Mouse (Mus musculus) leukemia stem cell, adult 10-12 weeks (primary cell): ENCODE data around the gene Plscr3. TPM values are rescaled to one million over a fixed set of nuclear protein-coding genes. Genes with fewer than 3 reads are reported as not detected.

Experiments used
- polyA plus RNA-seq: library from polyadenylated mRNA; stranded (reverse); fragments of >175 nt; gene quantifications from 2 replicates; pipeline ENCODE4 v1.2.3, GENCODE M21; 2012; ENCODE audit warnings: low replicate concordance

Plscr3 gene
- polyA plus RNA-seq: 64.9 and 78.2 TPM in 2 replicates

GRCm38 (mm10) chr11:69846198-69846680 lies at the start of gene Plscr3:
TSS of gene Plscr3 (plus strand) at chr11:69846376.

GRCm38 (mm10) chr11:69801379-69801977 lies 44.7 kb upstream of the Plscr3 start, which contains the start of gene Fgf11:
TSS of gene Fgf11 (minus strand) at chr11:69801857.

GRCm38 (mm10) chr11:69804972-69805909 lies 40.9 kb upstream of the Plscr3 start, which contains the start of gene Tmem102:
TSS of gene Tmem102 (minus strand) at chr11:69805624.

GRCm38 (mm10) chr11:69815155-69815554 lies 31.0 kb upstream of the Plscr3 start, which contains the start of gene Gm39566:
TSS of gene Gm39566 (minus strand) at chr11:69815298.

GRCm38 (mm10) chr11:69818365-69818764 lies 27.8 kb upstream of the Plscr3 start, which contains the start of gene Spem2:
TSS of gene Spem2 (minus strand) at chr11:69818465.

GRCm38 (mm10) chr11:69822080-69822479 lies 24.1 kb upstream of the Plscr3 start, which contains the start of gene Spem1:
TSS of gene Spem1 (minus strand) at chr11:69822180.

GRCm38 (mm10) chr11:69837604-69837951 lies 8.6 kb upstream of the Plscr3 start, which contains the start of gene Nlgn2:
TSS of gene Nlgn2 (minus strand) at chr11:69837784.

GRCm38 (mm10) chr11:69837952-69838713 lies 8.0 kb upstream of the Plscr3 start, which contains the start of gene Tmem256:
TSS of gene Tmem256 (plus strand) at chr11:69838514.

GRCm38 (mm10) chr11:69858113-69858998 lies 12.2 kb downstream of the Plscr3 start, which contains the start of gene Tnk1:
TSS of gene Tnk1 (minus strand) at chr11:69858730.

GRCm38 (mm10) chr11:69877878-69878277 lies 31.7 kb downstream of the Plscr3 start, which contains the start of gene Tmem95:
TSS of gene Tmem95 (minus strand) at chr11:69878018.

GRCm38 (mm10) chr11:69880853-69881603 lies 34.9 kb downstream of the Plscr3 start, which contains the start of gene Kctd11:
TSS of gene Kctd11 (minus strand) at chr11:69881406.

GRCm38 (mm10) chr11:69895291-69895690 lies 49.1 kb downstream of the Plscr3 start, which contains the start of gene Acap1:
TSS of gene Acap1 (minus strand) at chr11:69895539.

GRCm38 (mm10) chr11:69900471-69901405 lies 54.6 kb downstream of the Plscr3 start, which contains the start of the genes 2810408A11Rik and Neurl4:
TSS of gene 2810408A11Rik (minus strand) at chr11:69900987.
TSS of gene Neurl4 (plus strand) at chr11:69901072.

Other genes starting within 250 kb of the Plscr3 start
- gene Atp1b2, start 240.4 kb upstream of the Plscr3 start, polyA plus RNA-seq: 171 and 259 TPM in 2 replicates
- gene Shbg, start 228.5 kb upstream of the Plscr3 start, polyA plus RNA-seq: not detected in 2 replicates
- not detected in 2 replicates for gene Sat2, start 224.4 kb upstream of the Plscr3 start, polyA plus RNA-seq
- 91.8 and 97.5 TPM in 2 replicates for gene Fxr2, start 213.4 kb upstream of the Plscr3 start, polyA plus RNA-seq
- gene Sox15, start 191.1 kb upstream of the Plscr3 start, polyA plus RNA-seq: 0.44 TPM in 1 of 2 replicates, not detected in the other
- 24.1 and 29.9 TPM in 2 replicates for gene Mpdu1, start 183.7 kb upstream of the Plscr3 start, polyA plus RNA-seq
- 26.6 and 82.4 TPM in 2 replicates for gene Cd68, start 180.2 kb upstream of the Plscr3 start, polyA plus RNA-seq
- 226 and 408 TPM in 2 replicates for gene Eif4a1, start 174.0 kb upstream of the Plscr3 start, polyA plus RNA-seq
- gene Senp3, start 164.3 kb upstream of the Plscr3 start, polyA plus RNA-seq: 128 and 137 TPM in 2 replicates
- 2.3 and 5.0 TPM in 2 replicates for gene Tnfsf13, start 160.6 kb upstream of the Plscr3 start, polyA plus RNA-seq
- 9.0 and 9.7 TPM in 2 replicates for gene Tnfsf12, start 150.5 kb upstream of the Plscr3 start, polyA plus RNA-seq
- gene Tnfsfm13, start 150.3 kb upstream of the Plscr3 start, polyA plus RNA-seq: 6.6 and 8.1 TPM in 2 replicates
- gene Polr2a, start 87.7 kb upstream of the Plscr3 start, polyA plus RNA-seq: 92.9 and 194 TPM in 2 replicates
- gene Slc35g3, start 84.4 kb upstream of the Plscr3 start, polyA plus RNA-seq: not detected in 2 replicates
- 38.9 and 47.4 TPM in 2 replicates for gene Zbtb4, start 80.5 kb upstream of the Plscr3 start, polyA plus RNA-seq
- gene Chrnb1, start 50.4 kb upstream of the Plscr3 start, polyA plus RNA-seq: 0.18 and 0.20 TPM in 2 replicates
- 0.07 and 0.47 TPM in 2 replicates for gene Fgf11, start 44.5 kb upstream of the Plscr3 start, polyA plus RNA-seq
- not detected in 2 replicates for gene Tmem102, start 40.8 kb upstream of the Plscr3 start, polyA plus RNA-seq
- gene Gm39566, start 31.1 kb upstream of the Plscr3 start, polyA plus RNA-seq: 0.07 TPM in 1 of 2 replicates, not detected in the other
- not detected in 2 replicates for gene Spem2, start 27.9 kb upstream of the Plscr3 start, polyA plus RNA-seq
- not detected in 2 replicates for gene Spem1, start 24.2 kb upstream of the Plscr3 start, polyA plus RNA-seq
- gene Nlgn2, start 8.6 kb upstream of the Plscr3 start, polyA plus RNA-seq: 3.7 and 5.0 TPM in 2 replicates
- 531 and 1,176 TPM in 2 replicates for gene Tmem256, start 7.9 kb upstream of the Plscr3 start, polyA plus RNA-seq
- 2.0 and 2.3 TPM in 2 replicates for gene Tnk1, start 12.4 kb downstream of the Plscr3 start, polyA plus RNA-seq
- gene Tmem95, start 31.6 kb downstream of the Plscr3 start, polyA plus RNA-seq: not detected in 2 replicates
- gene Kctd11, start 35.0 kb downstream of the Plscr3 start, polyA plus RNA-seq: 1.4 and 2.2 TPM in 2 replicates
- gene Acap1, start 49.2 kb downstream of the Plscr3 start, polyA plus RNA-seq: 28.9 and 53.7 TPM in 2 replicates
- gene 2810408A11Rik, start 54.6 kb downstream of the Plscr3 start, polyA plus RNA-seq: 0.18 and 0.33 TPM in 2 replicates
- gene Neurl4, start 54.7 kb downstream of the Plscr3 start, polyA plus RNA-seq: 131 and 182 TPM in 2 replicates
- 157 and 339 TPM in 2 replicates for gene Gps2, start 67.5 kb downstream of the Plscr3 start, polyA plus RNA-seq
- gene Eif5a, start 75.6 kb downstream of the Plscr3 start, polyA plus RNA-seq: 1,855 and 2,103 TPM in 2 replicates
- 0.99 TPM in 1 of 2 replicates, not detected in the other for gene Ybx2, start 89.4 kb downstream of the Plscr3 start, polyA plus RNA-seq
- 2.4 and 14.7 TPM in 2 replicates for gene Slc2a4, start 101.8 kb downstream of the Plscr3 start, polyA plus RNA-seq
- gene Cldn7, start 118.4 kb downstream of the Plscr3 start, polyA plus RNA-seq: 0.62 TPM in 1 of 2 replicates, not detected in the other
- gene Ctdnep1, start 134.8 kb downstream of the Plscr3 start, polyA plus RNA-seq: 151 and 407 TPM in 2 replicates
- 7.0 and 11.8 TPM in 2 replicates for gene Elp5, start 136.1 kb downstream of the Plscr3 start, polyA plus RNA-seq
- gene Gabarap, start 144.8 kb downstream of the Plscr3 start, polyA plus RNA-seq: 126 and 157 TPM in 2 replicates
- 43.8 and 51.3 TPM in 2 replicates for gene Phf23, start 149.4 kb downstream of the Plscr3 start, polyA plus RNA-seq
- gene Dvl2, start 154.2 kb downstream of the Plscr3 start, polyA plus RNA-seq: 32.3 and 38.3 TPM in 2 replicates
- gene Acadvl, start 169.0 kb downstream of the Plscr3 start, polyA plus RNA-seq: 24.5 and 26.3 TPM in 2 replicates
- 4.8 and 5.4 TPM in 2 replicates for gene Dlg4, start 170.6 kb downstream of the Plscr3 start, polyA plus RNA-seq
- gene Asgr1, start 207.7 kb downstream of the Plscr3 start, polyA plus RNA-seq: not detected in 2 replicates
- not detected in 2 replicates for gene Asgr2, start 246.3 kb downstream of the Plscr3 start, polyA plus RNA-seq